Mouse (Mus musculus): ENCODE measurements around the gene Map4k5. TPM values are rescaled to one million over a fixed set of nuclear protein-coding genes. Genes with fewer than 3 reads are reported as not detected.

The Map4k5 gene
- 33.4 and 37.2 TPM in 2 replicates for polyA plus RNA-seq (2016; fragmentation: Nextera tagmentation; extraction: Ambion mirVana)

- under 1% methylated on average over 99 of the region's 118 CpGs for WGBS
- Histone ChIP-seq H3K9me3 (no peaks in the 10 kb centered on the region), H3K4me3 (peak within 1 kb of the TSS; percentile 77), H3K36me3 (no peaks in the 10 kb centered on the region), H3K27ac (replicated peaks) (peak within 1 kb of the TSS; percentile 95), H3K9ac (replicated peaks) (peak within 1 kb of the TSS; percentile 90), H3K4me1 (peaks cover 23% of the 10 kb centered on the region), H3K4me2 (replicated peaks) (peak within 1 kb of the TSS; percentile 55), H3K27me3 (no peaks in the 10 kb centered on the region)
- peak; percentile 95 for ATAC-seq (ENCODE audit: low FRiP score, low read depth)
Observed at GRCm38 (mm10) chr12:69892371-69893251, at the start of gene Map4k5, which contains the start of gene Atl1. Map4k5 (minus strand) TSS chr12:69893200. Atl1 (plus strand) TSS chr12:69892614.

- H3K9me3 ChIP-seq: peaks cover 4% of the 10 kb centered on the region; the same call in 1 of the 2 replicates
- H3K9ac ChIP-seq (replicated peaks): no peak overlapping the region
- WGBS: 42% methylated on average over 1 of the region's 1 CpGs
- 0 out of 2 replicates have a peak, but pooled peaks cover 4% of the 10 kb centered on the region for H3K4me1 ChIP-seq
- H3K27me3 ChIP-seq: no peaks in the 10 kb centered on the region
- ATAC-seq (ENCODE audit: low FRiP score, low read depth): no peak
- H3K36me3 ChIP-seq: peaks cover 24% of the 10 kb centered on the region
- H3K4me2 ChIP-seq (replicated peaks): no peak overlapping the region
- no peak overlapping the region for H3K27ac ChIP-seq (replicated peaks)
- no peak overlapping the region for H3K4me3 ChIP-seq
Observed at GRCm38 (mm10) chr12:69941655-69942329, 48.8 kb upstream of the Map4k5 start.

- WGBS: 58% methylated on average over 2 of the region's 2 CpGs
Observed at GRCm38 (mm10) chr12:69939291-69939690, 46.3 kb upstream of the Map4k5 start.

GRCm38 (mm10) chr12:69937731-69938130, 44.7 kb upstream of the Map4k5 start:
- no peak overlapping the region for H3K27ac ChIP-seq (replicated peaks)
- ATAC-seq (ENCODE audit: low FRiP score, low read depth): no peak

More at GRCm38 (mm10) chr12:69939291-69939690, 46.3 kb upstream of the Map4k5 start:
- H3K27ac ChIP-seq (replicated peaks): no peak overlapping the region
- H3K4me1 ChIP-seq: 0 out of 2 replicates have a peak, but pooled peaks cover 4% of the 10 kb centered on the region
- H3K9me3 ChIP-seq: peaks cover 4% of the 10 kb centered on the region; the same call in 1 of the 2 replicates
- no peaks in the 10 kb centered on the region for H3K27me3 ChIP-seq
- ATAC-seq (ENCODE audit: low FRiP score, low read depth): no peak
- no peak overlapping the region for H3K9ac ChIP-seq (replicated peaks)
- H3K36me3 ChIP-seq: peaks cover 35% of the 10 kb centered on the region
- no peak overlapping the region for H3K4me2 ChIP-seq (replicated peaks)
- H3K4me3 ChIP-seq: no peak overlapping the region

GRCm38 (mm10) chr12:69926716-69927115, 33.7 kb upstream of the Map4k5 start:
- no peak overlapping the region for H3K4me2 ChIP-seq (replicated peaks)
- H3K27ac ChIP-seq (replicated peaks): no peak overlapping the region
- 53% methylated on average over 7 of the region's 7 CpGs for WGBS
- no peaks in the 10 kb centered on the region for H3K4me1 ChIP-seq
- no peak overlapping the region for H3K4me3 ChIP-seq
- no peak overlapping the region for H3K9ac ChIP-seq (replicated peaks)
- peaks cover 17% of the 10 kb centered on the region; the same call in 1 of the 2 replicates for H3K36me3 ChIP-seq
- no peaks in the 10 kb centered on the region for H3K9me3 ChIP-seq
- no peaks in the 10 kb centered on the region for H3K27me3 ChIP-seq
- ATAC-seq (ENCODE audit: low FRiP score, low read depth): no peak

More at GRCm38 (mm10) chr12:69937731-69938130, 44.7 kb upstream of the Map4k5 start:
- WGBS: 45% methylated on average over 5 of the region's 5 CpGs
- no peaks in the 10 kb centered on the region for H3K27me3 ChIP-seq
- 0 out of 2 replicates have a peak, but pooled peaks cover 4% of the 10 kb centered on the region for H3K4me1 ChIP-seq
- H3K4me2 ChIP-seq (replicated peaks): no peak overlapping the region
- H3K9ac ChIP-seq (replicated peaks): no peak overlapping the region
- no peak overlapping the region for H3K4me3 ChIP-seq
- H3K9me3 ChIP-seq: peaks cover 4% of the 10 kb centered on the region; the same call in 1 of the 2 replicates
- peaks cover 35% of the 10 kb centered on the region for H3K36me3 ChIP-seq

GRCm38 (mm10) chr12:69924012-69924411, 31.0 kb upstream of the Map4k5 start:
- no peak overlapping the region for H3K4me2 ChIP-seq (replicated peaks)
- WGBS: 16% methylated on average over 5 of the region's 5 CpGs
- no peak for ATAC-seq (ENCODE audit: low FRiP score, low read depth)
- H3K9me3 ChIP-seq: no peaks in the 10 kb centered on the region
- peaks cover 6% of the 10 kb centered on the region; the same call in 1 of the 2 replicates for H3K36me3 ChIP-seq
- H3K27ac ChIP-seq (replicated peaks): no peak overlapping the region
- H3K4me1 ChIP-seq: no peaks in the 10 kb centered on the region
- no peaks in the 10 kb centered on the region for H3K27me3 ChIP-seq
- H3K9ac ChIP-seq (replicated peaks): no peak overlapping the region
- H3K4me3 ChIP-seq: no peak overlapping the region

GRCm38 (mm10) chr12:69923603-69924002, 30.6 kb upstream of the Map4k5 start:
- Histone ChIP-seq H3K4me2 (replicated peaks) (no peak overlapping the region), H3K9me3 (no peaks in the 10 kb centered on the region), H3K4me1 (no peaks in the 10 kb centered on the region), H3K36me3 (peaks cover 6% of the 10 kb centered on the region; the same call in 1 of the 2 replicates), H3K27me3 (no peaks in the 10 kb centered on the region), H3K27ac (replicated peaks) (no peak overlapping the region), H3K4me3 (no peak overlapping the region), H3K9ac (replicated peaks) (no peak overlapping the region)
- no peak for ATAC-seq (ENCODE audit: low FRiP score, low read depth)
- 44% methylated on average over 3 of the region's 3 CpGs for WGBS

- H3K4me2 ChIP-seq (replicated peaks): no peak overlapping the region
- no peak overlapping the region for H3K27ac ChIP-seq (replicated peaks)
- no peaks in the 10 kb centered on the region for H3K9me3 ChIP-seq
- H3K27me3 ChIP-seq: no peaks in the 10 kb centered on the region
- no peak for ATAC-seq (ENCODE audit: low FRiP score, low read depth)
- H3K4me3 ChIP-seq: no peak overlapping the region
- H3K36me3 ChIP-seq: peaks cover 6% of the 10 kb centered on the region; the same call in 1 of the 2 replicates
- WGBS: 91% methylated on average over 3 of the region's 3 CpGs
- no peak overlapping the region for H3K9ac ChIP-seq (replicated peaks)
- no peaks in the 10 kb centered on the region for H3K4me1 ChIP-seq
Observed at GRCm38 (mm10) chr12:69923128-69923527, 30.1 kb upstream of the Map4k5 start.

- Histone ChIP-seq H3K4me2 (replicated peaks) (no peak overlapping the region), H3K27me3 (no peaks in the 10 kb centered on the region), H3K4me1 (no peaks in the 10 kb centered on the region), H3K4me3 (no peak overlapping the region), H3K27ac (replicated peaks) (no peak overlapping the region), H3K9ac (replicated peaks) (no peak overlapping the region), H3K9me3 (no peaks in the 10 kb centered on the region), H3K36me3 (peaks cover 5% of the 10 kb centered on the region; the same call in 1 of the 2 replicates)
- no peak for ATAC-seq (ENCODE audit: low FRiP score, low read depth)
- 84% methylated on average over 1 of the region's 1 CpGs for WGBS
Observed at GRCm38 (mm10) chr12:69922099-69922498, 29.1 kb upstream of the Map4k5 start.

GRCm38 (mm10) chr12:69917870-69918269, 24.9 kb upstream of the Map4k5 start:
- Histone ChIP-seq H3K4me2 (replicated peaks) (no peak overlapping the region), H3K9ac (replicated peaks) (no peak overlapping the region), H3K36me3 (no peaks in the 10 kb centered on the region), H3K27me3 (no peaks in the 10 kb centered on the region), H3K4me3 (no peak overlapping the region), H3K9me3 (no peaks in the 10 kb centered on the region), H3K4me1 (no peaks in the 10 kb centered on the region), H3K27ac (replicated peaks) (no peak overlapping the region)
- 90% methylated on average over 2 of the region's 2 CpGs for WGBS
- ATAC-seq (ENCODE audit: low FRiP score, low read depth): no peak

- no peak for ATAC-seq (ENCODE audit: low FRiP score, low read depth)
- H3K4me2 ChIP-seq (replicated peaks): no peak overlapping the region
- 90% methylated on average over 7 of the region's 7 CpGs for WGBS
- H3K9me3 ChIP-seq: no peaks in the 10 kb centered on the region
- peaks cover 4% of the 10 kb centered on the region for H3K4me1 ChIP-seq
- no peak overlapping the region for H3K27ac ChIP-seq (replicated peaks)
- H3K9ac ChIP-seq (replicated peaks): no peak overlapping the region
- no peaks in the 10 kb centered on the region for H3K36me3 ChIP-seq
- no peak overlapping the region for H3K4me3 ChIP-seq
- H3K27me3 ChIP-seq: no peaks in the 10 kb centered on the region
Observed at GRCm38 (mm10) chr12:69912737-69913136, 19.7 kb upstream of the Map4k5 start.

GRCm38 (mm10) chr12:69911906-69912305, 18.9 kb upstream of the Map4k5 start:
- Histone ChIP-seq H3K36me3 (no peaks in the 10 kb centered on the region), H3K4me1 (peaks cover 9% of the 10 kb centered on the region), H3K4me2 (replicated peaks) (no peak overlapping the region), H3K9ac (replicated peaks) (no peak overlapping the region), H3K27me3 (no peaks in the 10 kb centered on the region), H3K4me3 (no peak overlapping the region), H3K9me3 (no peaks in the 10 kb centered on the region), H3K27ac (replicated peaks) (no peak overlapping the region)
- WGBS: 90% methylated on average over 7 of the region's 7 CpGs
- no peak for ATAC-seq (ENCODE audit: low FRiP score, low read depth)

All from midbrain, embryonic 12.5 days (tissue).